In genomic region chr10:26995182-26995975, GRCm38 (mm10) we compare ENCODE assay signal across 8 mouse cellular contexts.
A peak's percentile ranks its signal among the peaks of the same experiment; 100 is the strongest.
DNase-seq lines count a peak whose midpoint lies in the region; ATAC-seq and TF ChIP-seq lines count a peak whose summit lies in the region.

No protein-coding gene starts in this region.

- DNase-seq in CD4-positive, CD25-positive, alpha-beta regulatory T cell, adult 2 months (ENCODE audit: low read depth, low spot score): peak; percentile 68
- peak; percentile 0 for DNase-seq in T-cell, adult 2 months (ENCODE audit: low spot score)
- peak; percentile 10 to 54 for DNase-seq in cerebellum, postnatal 25 days
- peak; percentile 46 for DNase-seq in gastrocnemius, adult 2 months
- DNase-seq in limb, embryonic 11.5 days (ENCODE audit: low spot score): peak; percentile 77
- peak; percentile 42 for DNase-seq in naive thymus-derived CD4-positive, alpha-beta T cell, adult 2 months (ENCODE audit: low read depth)
- peak; percentile 9 to 35 for DNase-seq in urinary bladder, postnatal 36 days (ENCODE audit: low spot score in 2 of 2)

- peak; percentile 19; the same call in 1 of the 2 replicates for ATAC-seq in kidney, embryonic 16.5 days (ENCODE audit: low FRiP score, low TSS enrichment)
- ATAC-seq in limb, embryonic 11.5 days (ENCODE audit: insufficient number of reproducible peaks, low FRiP score, low TSS enrichment, low read depth): no peak

- H3K27me3 ChIP-seq in kidney, embryonic 16.5 days (ENCODE audit: insufficient read depth, low read length): no peaks in the 10 kb centered on the region
- no peaks in the 10 kb centered on the region for H3K27me3 ChIP-seq in limb, embryonic 11.5 days (ENCODE audit: control insufficient read depth, insufficient read depth, low read length)

- intact Hi-C loops in gastrocnemius, adult 2 months (cut with DNase I): loop anchor here (2.0 to 10.0 kb wide), 4 partner anchors 77 to 621 kb away; partner anchors contain the start of gene L3mbtl3

- no peaks in the 10 kb centered on the region for H3K9me3 ChIP-seq in kidney, embryonic 16.5 days (ENCODE audit: low read length)
- H3K9me3 ChIP-seq in limb, embryonic 11.5 days (ENCODE audit: control insufficient read depth, low read length): no peaks in the 10 kb centered on the region

- H3K36me3 ChIP-seq in kidney, embryonic 16.5 days (ENCODE audit: insufficient read depth, low read length): no peaks in the 10 kb centered on the region
- H3K36me3 ChIP-seq in limb, embryonic 11.5 days (ENCODE audit: control insufficient read depth, insufficient read depth, low read length): no peaks in the 10 kb centered on the region

- no peaks in the 10 kb centered on the region for H3K4me1 ChIP-seq in kidney, embryonic 16.5 days (ENCODE audit: insufficient read depth, low read length)
- H3K4me1 ChIP-seq in limb, embryonic 11.5 days (ENCODE audit: control insufficient read depth, insufficient read depth, low read length): no peaks in the 10 kb centered on the region; the same call in 1 of the 2 replicates

- no peak overlapping the region for H3K4me2 ChIP-seq in kidney, embryonic 16.5 days (replicated peaks; ENCODE audit: low read depth, low read length)
- H3K4me2 ChIP-seq in limb, embryonic 11.5 days (ENCODE audit: low read depth, severe bottlenecking): no peak overlapping the region

- 78% methylated on average over 8 of the region's 8 CpGs for WGBS in kidney, embryonic 16.5 days
- WGBS in limb, embryonic 11.5 days: 72% methylated on average over 8 of the region's 8 CpGs

- no peak overlapping the region for H3K9ac ChIP-seq in kidney, embryonic 16.5 days (replicated peaks; ENCODE audit: low read length)
- H3K9ac ChIP-seq in limb, embryonic 11.5 days (ENCODE audit: low read length): no peak overlapping the region

- peak; percentile 75 for TF ChIP-seq CTCF in gastrocnemius, adult 2 months (IDR thresholded peaks at IDR 0.05)

- H3K4me3 ChIP-seq in gastrocnemius, adult 2 months: no peak overlapping the region
- H3K4me3 ChIP-seq in kidney, embryonic 16.5 days (ENCODE audit: low read length): no peak overlapping the region
- H3K4me3 ChIP-seq in limb, embryonic 11.5 days (ENCODE audit: low read depth, low read length): no peak overlapping the region

- peak overlapping the region; percentile 35; the same call in 1 of the 2 replicates for H3K27ac ChIP-seq in gastrocnemius, adult 2 months
- no peak overlapping the region for H3K27ac ChIP-seq in kidney, embryonic 16.5 days (ENCODE audit: low read length)
- H3K27ac ChIP-seq in limb, embryonic 11.5 days (replicated peaks; ENCODE audit: low read depth, low read length): no peak overlapping the region

Comparison
In these comparisons a context has a peak if more than half of its experiments do, and no peak if none do; other contexts are left out.
1. DNase-seq: peak in every context shown above with its lines; median percentile 77 in limb, embryonic 11.5 days; 68 in CD4-positive, CD25-positive, alpha-beta regulatory T cell, adult 2 months; 46 in gastrocnemius, adult 2 months; 42 in naive thymus-derived CD4-positive, alpha-beta T cell, adult 2 months; 32 in cerebellum, postnatal 25 days; 22 in urinary bladder, postnatal 36 days; 0 in T-cell, adult 2 months.